Mouse (Mus musculus) B cell, adult 67 days (primary cell): ENCODE results near the gene Olfr1170. TPM values are rescaled to one million over a fixed set of nuclear protein-coding genes. Genes with fewer than 3 reads are reported as not detected.

Experiments
- total RNA-seq, 2 experiments: library from RNA; stranded (reverse); gene quantifications; 4 replicates each; pipeline ENCODE4 v1.2.4; 2023

Olfr1170 gene
- not detected for total RNA-seq

DNA sequence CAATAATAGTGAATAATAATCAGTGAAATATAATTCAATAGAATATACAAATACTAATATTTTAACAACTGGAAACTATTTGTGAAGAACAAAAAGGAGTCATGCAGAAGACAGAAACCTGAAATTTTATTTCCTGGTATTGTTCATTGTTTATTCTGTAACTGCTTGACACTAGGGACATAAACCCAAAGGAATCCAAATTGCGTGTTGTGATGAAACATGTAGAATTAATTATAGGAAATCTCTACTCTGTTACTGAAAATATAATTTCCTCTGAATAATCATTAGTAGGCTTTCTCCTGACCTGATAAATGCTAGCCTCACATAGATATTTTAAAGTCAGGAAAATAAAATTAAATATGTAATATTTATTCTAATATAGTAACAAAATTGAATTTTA lies at the start of gene Olfr1170:
TSS of gene Olfr1170 (minus strand) at position 101 of the 400 bp plus-strand sequence.

DNA sequence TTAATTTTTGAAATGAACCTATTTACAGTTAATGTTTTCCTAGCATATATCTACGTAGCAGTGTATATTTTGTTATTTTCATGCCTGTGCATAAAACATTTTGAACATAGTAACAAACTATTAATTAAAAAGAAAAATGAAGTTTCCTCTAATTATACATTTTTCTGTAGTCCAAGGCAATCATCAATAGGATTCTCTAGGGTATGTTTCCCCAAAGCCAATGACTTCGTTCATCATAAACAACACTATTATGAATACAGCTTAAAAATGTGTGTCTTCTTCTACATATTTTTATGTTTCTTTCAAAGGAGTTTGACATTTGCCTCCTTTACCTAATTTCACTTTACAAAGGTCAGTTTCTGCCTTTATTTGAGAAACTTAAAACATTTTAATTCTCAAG lies 46.6 kb downstream of the Olfr1170 start, which contains the start of gene Olfr1168:
TSS of gene Olfr1168 (plus strand) at position 301 of the 400 bp plus-strand sequence.

Other genes starting within 250 kb of the Olfr1170 start
- not detected for gene Olfr1158, start 238.2 kb downstream of the Olfr1170 start, total RNA-seq
- gene Olfr1160, start 220.1 kb downstream of the Olfr1170 start, total RNA-seq, result not detected
- not detected for gene Olfr1161, start 205.6 kb downstream of the Olfr1170 start, total RNA-seq
- gene Olfr73, start 190.6 kb downstream of the Olfr1170 start, total RNA-seq, result not detected
- gene Olfr1162, start 177.2 kb downstream of the Olfr1170 start, total RNA-seq, result not detected
- not detected for gene Olfr1163, start 156.5 kb downstream of the Olfr1170 start, total RNA-seq
- gene Olfr1164, start 134.4 kb downstream of the Olfr1170 start, total RNA-seq, result not detected
- not detected for gene Olfr1166, start 100.1 kb downstream of the Olfr1170 start, total RNA-seq
- not detected for gene Olfr1167, start 73.1 kb downstream of the Olfr1170 start, total RNA-seq
- not detected for gene Olfr1168, start 46.5 kb downstream of the Olfr1170 start, total RNA-seq
- gene Olfr1173, start 51.5 kb upstream of the Olfr1170 start, total RNA-seq, result under 1 TPM; 0.12 to 0.20 TPM
- gene Olfr1174-ps, start 86.8 kb upstream of the Olfr1170 start, total RNA-seq, result not detected
- gene Olfr1175-ps, start 98.9 kb upstream of the Olfr1170 start, total RNA-seq, result under 1 TPM in 1 of 2 experiments, not detected in 1; 0.15 TPM
- gene Olfr1176, start 108.4 kb upstream of the Olfr1170 start, total RNA-seq, result not detected
- gene Olfr1177-ps, start 118.2 kb upstream of the Olfr1170 start, total RNA-seq, result not detected
- gene Olfr1178, start 158.7 kb upstream of the Olfr1170 start, total RNA-seq, result not detected
- gene Olfr1179, start 178.1 kb upstream of the Olfr1170 start, total RNA-seq, result not detected
- gene Olfr1180, start 190.8 kb upstream of the Olfr1170 start, total RNA-seq, result not detected
- not detected for gene Olfr1181, start 197.8 kb upstream of the Olfr1170 start, total RNA-seq
- gene Gm13757, start 220.8 kb upstream of the Olfr1170 start, total RNA-seq, result not detected
- not detected for gene Olfr1183, start 226.5 kb upstream of the Olfr1170 start, total RNA-seq